Mouse (Mus musculus) forebrain, postnatal 0 days (tissue): Measurements from ENCODE around the gene Susd4. TPM values are rescaled to one million over a fixed set of nuclear protein-coding genes. Genes with fewer than 3 reads are reported as not detected.
A peak's percentile ranks its signal among the peaks of the same experiment; 100 is the strongest.

Experiments
- ATAC-seq: fragments of 200-750 bp; cut with Nextera tagmentation; 2 replicates; pipeline ENCODE4 v1.8.0; 2017; ENCODE audit warnings: mild to moderate bottlenecking, moderate library complexity
- DNase-seq: peaks from one replicate; pipeline ENCODE4 v3.0.0-alpha.2; 2015
- H3K27ac ChIP-seq: fragments of 300-500 bp; sonication (generic); 2 replicates; pipeline ENCODE4 v1.5.1; 2014; ENCODE audit warnings: low read depth, mild to moderate bottlenecking, antibody characterized with exemption, low read length, moderate library complexity, mixed read lengths
- H3K27me3 ChIP-seq: fragments of 300-500 bp; sonication (generic); 2 replicates; pipeline ENCODE4 v1.6.1; 2014; ENCODE audit warnings: mild to moderate bottlenecking, low read length, mixed read lengths; ENCODE audit not compliant: insufficient read depth
- H3K36me3 ChIP-seq: fragments of 300-500 bp; sonication (generic); 2 replicates; pipeline ENCODE4 v1.6.1; 2014; ENCODE audit warnings: mild to moderate bottlenecking, moderate library complexity; ENCODE audit not compliant: insufficient read depth
- H3K4me1 ChIP-seq: fragments of 300-500 bp; sonication (generic); 2 replicates; pipeline ENCODE4 v1.6.1; 2014; ENCODE audit warnings: antibody characterized with exemption; ENCODE audit not compliant: insufficient read depth
- H3K4me2 ChIP-seq: fragments of 300-500 bp; sonication (generic); 2 replicates; pipeline ENCODE4 v1.6.1; 2014; ENCODE audit warnings: low read depth, mild to moderate bottlenecking, moderate library complexity
- H3K4me3 ChIP-seq: fragments of 300-500 bp; sonication (generic); 2 replicates; pipeline ENCODE4 v1.5.1; 2014; ENCODE audit warnings: low read depth, low read length, mixed read lengths
- H3K9ac ChIP-seq: fragments of 300-500 bp; sonication (generic); 2 replicates; pipeline ENCODE4 v1.6.1; 2014; ENCODE audit warnings: mild to moderate bottlenecking
- H3K9me3 ChIP-seq: fragments of 300-500 bp; sonication (generic); 2 replicates; pipeline ENCODE4 v1.6.1; 2016; ENCODE audit warnings: low read length
- CTCF ChIP-seq: sonication (generic); IDR thresholded peaks from 2 replicates; pipeline ENCODE4 v1.5.1; 2016; ENCODE audit warnings: antibody characterized with exemption, control low read depth, low read depth
- WGBS: fragments of 180-500 bp; shearing (Covaris S2); extraction: QIAGEN DNeasy Blood & Tissue Kit; methylation state at CpG from one replicate; pipeline ENCODE4 v1.1.7; 2014; 5-methylcytosine and 5-hydroxymethylcytosine counted together
- polyA plus RNA-seq: library from polyadenylated mRNA; unstranded; fragments of >200 nt; fragmentation: Nextera tagmentation; extraction: Ambion mirVana; gene quantifications from 2 replicates; pipeline ENCODE4 v1.2.1, GENCODE M21; 2015
- total RNA-seq: library from RNA; depleted of rRNA; stranded (reverse); fragments of >200 nt; gene quantifications from 2 replicates; pipeline ENCODE4 v1.2.3, GENCODE M21; 2014

Susd4 gene
- total and polyA plus RNA-seq, 2 experiments from 2014 or later = 55.4 to 65.4 TPM

GRCm38 (mm10) chr1:182801590-182801989, 37.9 kb downstream of the Susd4 start:
- no peak overlapping the region for H3K4me3 ChIP-seq
- no peak for ATAC-seq
- no peak overlapping the region for H3K9ac ChIP-seq
- H3K27me3 ChIP-seq = no peaks in the 10 kb centered on the region
- no peak overlapping the region for H3K27ac ChIP-seq
- 93% methylated on average over 2 of the region's 2 CpGs for WGBS
- DNase-seq = no peak
- no peaks in the 10 kb centered on the region for H3K9me3 ChIP-seq
- no peak for TF ChIP-seq CTCF
- H3K4me2 ChIP-seq = no peak overlapping the region
- H3K4me1 ChIP-seq = no peaks in the 10 kb centered on the region
- H3K36me3 ChIP-seq = no peaks in the 10 kb centered on the region

GRCm38 (mm10) chr1:182802891-182803290, 39.2 kb downstream of the Susd4 start:
- no peak for TF ChIP-seq CTCF
- no peak overlapping the region for H3K27ac ChIP-seq
- H3K4me1 ChIP-seq = no peaks in the 10 kb centered on the region
- H3K4me2 ChIP-seq = no peak overlapping the region
- H3K9me3 ChIP-seq = no peaks in the 10 kb centered on the region
- 72% methylated on average over 15 of the region's 15 CpGs for WGBS
- H3K36me3 ChIP-seq = no peaks in the 10 kb centered on the region
- no peak for DNase-seq
- H3K4me3 ChIP-seq = no peak overlapping the region
- no peaks in the 10 kb centered on the region for H3K27me3 ChIP-seq
- no peak overlapping the region for H3K9ac ChIP-seq
- ATAC-seq = no peak

GRCm38 (mm10) chr1:182813991-182814390, 50.3 kb downstream of the Susd4 start:
- ATAC-seq = peak; percentile 53; the same call in 1 of the 2 replicates
- no peak overlapping the region for H3K9ac ChIP-seq

GRCm38 (mm10) chr1:182814566-182814965, 50.9 kb downstream of the Susd4 start:
- ATAC-seq (no peak), DNase-seq (no peak)
- Histone ChIP-seq H3K4me1 (no peaks in the 10 kb centered on the region; the same call in 1 of the 2 replicates), H3K27me3 (no peaks in the 10 kb centered on the region), H3K27ac (no peak overlapping the region), H3K4me3 (no peak overlapping the region), H3K9me3 (no peaks in the 10 kb centered on the region), H3K9ac (no peak overlapping the region), H3K4me2 (no peak overlapping the region), H3K36me3 (no peaks in the 10 kb centered on the region)
- WGBS = 91% methylated on average over 6 of the region's 6 CpGs
- TF ChIP-seq CTCF = no peak

More at GRCm38 (mm10) chr1:182813991-182814390, 50.3 kb downstream of the Susd4 start:
- Histone ChIP-seq H3K9me3 (no peaks in the 10 kb centered on the region), H3K4me2 (no peak overlapping the region), H3K4me3 (no peak overlapping the region), H3K27me3 (no peaks in the 10 kb centered on the region), H3K36me3 (no peaks in the 10 kb centered on the region), H3K27ac (no peak overlapping the region), H3K4me1 (no peaks in the 10 kb centered on the region; the same call in 1 of the 2 replicates)
- 48% methylated on average over 7 of the region's 7 CpGs for WGBS
- DNase-seq = no peak
- no peak for TF ChIP-seq CTCF

- WGBS = 63% methylated on average over 5 of the region's 5 CpGs
- H3K4me1 ChIP-seq = no peaks in the 10 kb centered on the region; the same call in 1 of the 2 replicates
- H3K27me3 ChIP-seq = no peaks in the 10 kb centered on the region
- no peak for TF ChIP-seq CTCF
- no peaks in the 10 kb centered on the region for H3K36me3 ChIP-seq
- H3K4me3 ChIP-seq = no peak overlapping the region
- ATAC-seq (no peak), DNase-seq (no peak)
- no peak overlapping the region for H3K4me2 ChIP-seq
- H3K9me3 ChIP-seq = no peaks in the 10 kb centered on the region
- H3K27ac ChIP-seq = no peak overlapping the region
- H3K9ac ChIP-seq = no peak overlapping the region
Observed at GRCm38 (mm10) chr1:182817106-182817505, 53.4 kb downstream of the Susd4 start.

- no peak overlapping the region for H3K27ac ChIP-seq
- no peak overlapping the region for H3K4me3 ChIP-seq
- no peaks in the 10 kb centered on the region; the same call in 1 of the 2 replicates for H3K4me1 ChIP-seq
- H3K27me3 ChIP-seq = no peaks in the 10 kb centered on the region
- no peak overlapping the region for H3K4me2 ChIP-seq
- TF ChIP-seq CTCF = no peak
- no peaks in the 10 kb centered on the region for H3K36me3 ChIP-seq
- ATAC-seq = no peak
- no peak overlapping the region for H3K9ac ChIP-seq
- no peak for DNase-seq
- no peaks in the 10 kb centered on the region for H3K9me3 ChIP-seq
- 18% methylated on average over 6 of the region's 6 CpGs for WGBS
Observed at GRCm38 (mm10) chr1:182817624-182818023, 54.0 kb downstream of the Susd4 start.

GRCm38 (mm10) chr1:182818931-182819330, 55.3 kb downstream of the Susd4 start:
- 62% methylated on average over 10 of the region's 10 CpGs for WGBS
- Histone ChIP-seq H3K9me3 (no peaks in the 10 kb centered on the region), H3K36me3 (no peaks in the 10 kb centered on the region), H3K4me2 (no peak overlapping the region), H3K9ac (no peak overlapping the region), H3K4me1 (peaks cover 3% of the 10 kb centered on the region; the same call in 1 of the 2 replicates), H3K27me3 (no peaks in the 10 kb centered on the region), H3K27ac (no peak overlapping the region), H3K4me3 (no peak overlapping the region)
- no peak for TF ChIP-seq CTCF
- DNase-seq (no peak), ATAC-seq (no peak)
